In genomic region chr7:76547313-76547712, GRCm38 (mm10) we compare ENCODE assay signal across 25 mouse cellular contexts.
"Had no signal": no experiment of that assay in that cellular context is flagged by ENCODE, and none has a peak within 500 bp of the region (broad histone marks: within the 10 kb centered on the region; RNA-seq: fewer than 3 reads in every experiment).

No protein-coding gene starts in this region.

- DNase-seq: forebrain, postnatal 0 days; gastrocnemius, adult 2 months; gastrocnemius, postnatal 10 days; gastrocnemius, postnatal 25 days; heart, adult 18-20 months; heart, postnatal 10 days; kidney, adult 11 months; kidney, adult 2 months; kidney, adult 9 months; kidney, postnatal 25 days; kidney, postnatal 4 days; liver, embryonic 13.5 days; liver, postnatal 0 days had no signal

- H3K4me2 ChIP-seq: heart, embryonic 12.5 days; hindbrain, embryonic 13.5 days; kidney, embryonic 15.5 days; limb, embryonic 15.5 days; liver, embryonic 11.5 days; liver, embryonic 13.5 days; liver, embryonic 15.5 days had no signal

- ATAC-seq: forebrain, postnatal 0 days; hindbrain, embryonic 16.5 days; intestine, embryonic 16.5 days; liver, postnatal 0 days had no signal

- H3K9ac ChIP-seq: forebrain, postnatal 0 days; heart, embryonic 12.5 days; hindbrain, embryonic 13.5 days; kidney, embryonic 15.5 days; limb, embryonic 15.5 days; liver, embryonic 13.5 days; liver, embryonic 15.5 days; liver, postnatal 0 days had no signal

- H3K4me1 ChIP-seq: heart, embryonic 10.5 days; heart, embryonic 12.5 days; limb, embryonic 15.5 days; liver, embryonic 13.5 days; liver, embryonic 15.5 days had no signal

- H3K36me3 ChIP-seq: heart, embryonic 10.5 days; heart, embryonic 12.5 days; hindbrain, embryonic 13.5 days; kidney, embryonic 15.5 days; limb, embryonic 15.5 days; liver, embryonic 13.5 days; liver, embryonic 15.5 days had no signal

- H3K4me3 ChIP-seq: gastrocnemius, adult 2 months; heart, embryonic 10.5 days; heart, embryonic 12.5 days; hindbrain, embryonic 13.5 days; kidney, embryonic 15.5 days; layer of hippocampus, adult 2 months; left cerebral cortex, adult 2 months; limb, embryonic 15.5 days; liver, embryonic 13.5 days; liver, embryonic 15.5 days had no signal

- H3K27me3 ChIP-seq: heart, embryonic 12.5 days; hindbrain, embryonic 13.5 days; kidney, embryonic 15.5 days; liver, embryonic 13.5 days; liver, embryonic 15.5 days had no signal

- H3K27ac ChIP-seq: gastrocnemius, adult 2 months; heart, embryonic 10.5 days; hindbrain, embryonic 13.5 days; kidney, embryonic 15.5 days; kidney, postnatal 0 days; layer of hippocampus, adult 2 months; left cerebral cortex, adult 2 months; limb, embryonic 15.5 days; liver, embryonic 13.5 days; liver, embryonic 15.5 days had no signal

- H3K9me3 ChIP-seq: heart, embryonic 10.5 days; heart, embryonic 12.5 days; hindbrain, embryonic 13.5 days; kidney, embryonic 15.5 days; limb, embryonic 15.5 days; liver, embryonic 13.5 days; liver, embryonic 15.5 days had no signal
